Mouse (Mus musculus) G1E-ER4 (cell line): ENCODE measurements around the gene Vcpkmt. TPM values are rescaled to one million over a fixed set of nuclear protein-coding genes. Genes with fewer than 3 reads are reported as not detected.

ENCODE experiments used
- GATA1 ChIP-seq: IDR thresholded peaks from one replicate; pipeline ENCODE4 v1.8.0; 2012; ENCODE audit warnings: low read length, inconsistent platforms
- polyA plus RNA-seq: library from polyadenylated mRNA; stranded (reverse); fragments of >175 nt; gene quantifications from 2 replicates; pipeline ENCODE4 v1.2.3, GENCODE M21; 2012

Gene Vcpkmt
- 14.5 and 24.8 TPM in 2 replicates for polyA plus RNA-seq

GRCm38 (mm10) chr12:69582613-69583269 lies at the start of gene Vcpkmt:
Gene Vcpkmt, minus strand, starts transcription at chr12:69583028.
- TF ChIP-seq GATA1: no peak

GRCm38 (mm10) chr12:69604367-69604766 lies 21.5 kb upstream of the Vcpkmt start:
- no peak for TF ChIP-seq GATA1

DNA sequence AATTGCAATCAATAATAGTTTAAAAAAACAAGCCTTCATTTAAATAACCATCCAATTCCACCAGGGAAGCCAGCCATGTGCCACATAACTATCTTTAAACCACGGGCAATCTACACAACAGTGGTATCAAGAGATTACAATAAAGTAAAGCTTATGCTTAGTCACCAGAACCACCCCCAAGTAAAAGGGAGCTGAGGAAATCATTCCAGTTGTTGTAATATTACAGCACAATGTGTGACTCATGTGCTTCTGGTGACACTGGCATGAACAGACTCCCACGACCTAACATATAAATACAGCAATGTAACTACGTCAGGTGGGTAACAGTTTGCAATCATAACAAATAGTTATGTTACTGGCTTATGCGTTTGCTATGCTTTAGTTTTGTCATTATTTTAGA lies 14.6 kb upstream of the Vcpkmt start:
- no peak for TF ChIP-seq GATA1

DNA sequence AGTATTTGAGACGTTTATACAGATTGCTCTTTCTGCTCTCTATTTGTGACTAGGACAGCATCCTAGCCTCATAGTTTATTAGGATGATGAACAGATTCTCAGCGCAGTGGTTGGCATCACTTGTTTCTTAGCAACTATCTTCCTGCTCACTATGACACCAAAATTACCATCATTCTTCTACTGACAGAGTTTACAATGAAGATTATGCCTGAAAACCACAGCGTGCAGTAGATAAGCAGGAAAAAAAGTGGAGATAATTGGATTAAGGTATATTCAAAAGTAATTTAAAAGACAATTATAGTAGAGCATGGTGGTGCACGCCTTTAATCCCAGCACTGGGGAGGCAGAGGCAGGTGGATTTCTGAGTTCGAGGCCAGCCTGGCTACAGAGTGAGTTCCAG lies 10.3 kb upstream of the Vcpkmt start:
- no peak for TF ChIP-seq GATA1

GRCm38 (mm10) chr12:69583270-69583629 lies 422 bp upstream of the Vcpkmt start:
- TF ChIP-seq GATA1: no peak

- no peak for TF ChIP-seq GATA1
Measured at GRCm38 (mm10) chr12:69582216-69582612, 614 bp downstream of the Vcpkmt start.

- TF ChIP-seq GATA1: no peak
Measured at GRCm38 (mm10) chr12:69579623-69580022, 3.2 kb downstream of the Vcpkmt start.

DNA sequence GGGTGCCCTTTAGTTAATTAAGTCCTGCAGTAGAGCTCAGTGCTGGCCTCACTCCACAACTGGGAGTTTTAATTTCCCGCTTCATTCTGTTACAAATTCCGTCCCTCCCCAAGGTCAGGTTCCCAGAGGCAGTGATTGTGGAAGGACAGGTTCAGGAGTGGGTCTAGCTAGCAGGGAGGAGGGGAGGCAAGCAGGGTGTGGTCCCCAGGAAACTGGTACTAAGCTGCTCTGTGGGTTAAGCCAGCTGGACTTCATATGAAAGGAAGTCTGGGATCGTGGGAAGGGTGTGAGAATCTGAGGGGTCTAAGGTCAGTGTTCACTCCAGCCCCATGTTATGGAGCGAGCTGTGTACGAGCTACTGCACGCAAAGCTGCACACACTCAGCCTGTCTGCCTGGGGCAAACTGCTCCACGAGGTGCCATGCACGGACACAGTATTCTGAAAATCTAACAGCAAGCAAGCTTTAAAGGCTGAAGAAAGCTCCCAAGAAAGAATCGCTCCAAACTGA lies 6.7 kb downstream of the Vcpkmt start:
- TF ChIP-seq GATA1: no peak

- no peak for TF ChIP-seq GATA1
Measured at GRCm38 (mm10) chr12:69573916-69574881, 8.6 kb downstream of the Vcpkmt start.

DNA sequence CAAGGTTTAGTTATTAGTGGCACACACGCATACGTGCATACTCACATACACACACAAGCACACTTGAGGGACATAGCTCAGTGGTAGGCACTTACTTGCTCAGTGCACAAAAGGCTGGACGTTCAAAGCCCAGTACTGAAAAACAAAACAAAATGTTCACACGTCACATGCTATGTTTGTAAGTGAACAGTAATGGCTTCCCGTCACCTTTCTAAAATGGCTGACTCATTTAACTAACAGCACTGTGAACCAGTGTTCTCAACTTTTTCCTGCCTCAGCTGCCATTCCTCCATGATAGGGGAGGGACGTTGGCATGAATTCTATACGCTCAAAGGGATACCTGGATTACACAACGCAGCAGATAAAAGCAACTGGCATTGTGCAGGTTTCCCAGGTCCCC lies 9.6 kb downstream of the Vcpkmt start:
- no peak for TF ChIP-seq GATA1

- TF ChIP-seq GATA1: no peak
Measured at GRCm38 (mm10) chr12:69569926-69570325, 12.9 kb downstream of the Vcpkmt start.

GRCm38 (mm10) chr12:69568266-69568665 lies 14.6 kb downstream of the Vcpkmt start:
- no peak for TF ChIP-seq GATA1

DNA sequence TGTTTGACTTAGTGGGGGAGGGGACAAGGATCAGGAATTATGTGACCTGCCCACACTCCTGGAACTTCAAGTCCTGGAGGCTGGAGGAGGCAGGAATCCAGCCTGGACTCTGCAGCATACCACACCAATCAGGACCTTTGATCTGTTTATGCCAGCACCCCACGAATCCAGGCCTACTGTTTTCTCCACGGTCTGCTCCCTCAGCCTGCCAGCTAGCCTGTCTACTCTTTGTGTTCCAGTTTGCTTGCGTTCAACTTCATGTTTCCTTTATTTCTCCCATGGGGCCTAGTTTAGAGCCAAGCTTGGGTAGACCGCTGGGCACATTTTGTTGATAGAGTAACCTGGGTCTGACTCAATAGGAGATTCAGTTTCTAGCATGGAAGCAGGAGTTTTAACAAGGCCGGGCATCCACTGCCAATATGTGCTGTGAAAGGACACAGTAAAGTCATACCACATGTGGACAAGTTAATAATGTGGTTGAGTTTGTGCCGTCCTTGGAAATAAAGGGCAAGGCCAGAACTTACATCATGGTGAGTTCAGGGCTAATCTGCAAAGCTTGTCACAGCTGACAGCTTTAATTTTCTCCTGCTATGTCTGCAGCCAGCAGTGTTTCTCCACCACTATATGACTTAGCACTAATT lies 26.5 kb downstream of the Vcpkmt start:
- no peak for TF ChIP-seq GATA1

DNA sequence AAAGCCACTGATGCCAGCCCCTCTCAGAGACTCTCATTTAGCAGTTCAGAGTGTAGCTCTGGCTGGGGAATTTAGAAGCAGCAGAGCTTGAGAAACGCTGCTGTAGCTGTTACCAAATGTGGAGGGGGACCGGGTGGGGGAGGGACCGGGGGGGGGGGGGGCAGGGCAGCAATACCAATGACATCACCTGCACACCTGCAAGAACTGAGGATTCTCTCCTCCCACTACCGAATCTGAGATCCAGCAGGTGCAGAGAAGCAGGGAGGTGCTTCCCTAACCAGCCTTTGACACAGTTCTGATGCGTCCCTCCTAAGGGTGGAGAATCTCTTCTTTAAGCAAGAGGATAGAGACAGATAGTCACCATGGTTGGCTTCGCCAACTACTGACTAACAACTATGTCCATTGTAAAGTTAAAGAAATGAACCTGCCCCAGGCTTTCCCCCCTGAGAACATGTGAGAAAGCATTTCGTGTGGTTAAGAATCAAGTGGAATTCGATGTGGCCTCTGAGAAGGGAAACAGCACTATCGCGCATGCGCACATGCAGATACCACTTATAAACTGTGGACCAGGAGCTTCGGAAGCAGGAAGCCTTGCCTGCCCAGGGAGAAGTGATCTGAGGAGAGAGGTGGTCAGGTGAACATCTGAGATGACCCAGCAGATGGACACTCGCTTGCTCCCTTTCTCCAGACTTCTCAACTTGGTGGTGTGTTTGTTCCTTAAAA lies 37.2 kb downstream of the Vcpkmt start:
- TF ChIP-seq GATA1: no peak

GRCm38 (mm10) chr12:69544994-69545393 lies 37.8 kb downstream of the Vcpkmt start:
- TF ChIP-seq GATA1: no peak

DNA sequence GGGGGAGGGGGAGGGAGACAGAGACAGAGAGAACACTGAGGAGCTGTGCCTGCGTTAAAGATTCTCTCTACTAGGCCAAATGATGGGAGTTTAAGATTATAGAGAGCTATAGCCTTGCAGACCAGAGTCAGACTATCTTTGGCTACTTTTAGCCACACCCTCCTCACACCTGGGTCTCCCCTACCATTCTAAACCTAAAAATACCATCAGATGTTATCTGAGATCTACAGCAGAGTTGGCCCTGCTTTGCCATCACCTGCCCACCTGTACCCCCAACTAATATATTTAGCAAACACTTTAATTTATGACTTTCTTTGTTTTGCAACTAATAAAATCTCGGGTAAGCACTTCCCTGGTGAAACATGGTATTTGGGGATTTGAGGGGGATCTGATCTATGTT lies 38.3 kb downstream of the Vcpkmt start:
- TF ChIP-seq GATA1: no peak
